Mouse (Mus musculus): Measurements from ENCODE around the gene Raet1e. TPM values are rescaled to one million over a fixed set of nuclear protein-coding genes. Genes with fewer than 3 reads are reported as not detected.
"Not testable (repeated sequence)": the region's sequence is repeated elsewhere in the genome, so short reads cannot be mapped to it uniquely, and the experiment has no call there.

Raet1e gene
- polyA plus RNA-seq, 1 experiment from 2014 or later, result 2.7 TPM

GRCm38 (mm10) chr10:22153147-22153690, 5.2 kb upstream of the Raet1e start:
- peaks cover 78% of the 10 kb centered on the region for H3K27me3 ChIP-seq
- H3K36me3 ChIP-seq, result not testable (repeated sequence)

GRCm38 (mm10) chr10:22154127-22154526, 4.2 kb upstream of the Raet1e start:
- not testable (repeated sequence) for H3K9ac ChIP-seq (replicated peaks); H3K36me3 ChIP-seq; ATAC-seq; H3K9me3 ChIP-seq; H3K27ac ChIP-seq
- Histone ChIP-seq H3K4me3 (replicated peaks) (peak overlapping the region; percentile 39), H3K4me1 (replicated peaks) (peaks cover 36% of the 10 kb centered on the region), H3K27me3 (peaks cover 82% of the 10 kb centered on the region), H3K4me2 (replicated peaks) (peak overlapping the region; percentile 58)
- 1% methylated on average over 38 of the region's 38 CpGs for WGBS

More at GRCm38 (mm10) chr10:22153147-22153690, 5.2 kb upstream of the Raet1e start:
- not testable (repeated sequence) for H3K4me2 ChIP-seq (replicated peaks); H3K9ac ChIP-seq (replicated peaks); ATAC-seq; H3K27ac ChIP-seq; H3K9me3 ChIP-seq; H3K4me3 ChIP-seq (replicated peaks)
- H3K4me1 ChIP-seq (replicated peaks), result peaks cover 36% of the 10 kb centered on the region
- 6% methylated on average over 7 of the region's 7 CpGs for WGBS

DNA sequence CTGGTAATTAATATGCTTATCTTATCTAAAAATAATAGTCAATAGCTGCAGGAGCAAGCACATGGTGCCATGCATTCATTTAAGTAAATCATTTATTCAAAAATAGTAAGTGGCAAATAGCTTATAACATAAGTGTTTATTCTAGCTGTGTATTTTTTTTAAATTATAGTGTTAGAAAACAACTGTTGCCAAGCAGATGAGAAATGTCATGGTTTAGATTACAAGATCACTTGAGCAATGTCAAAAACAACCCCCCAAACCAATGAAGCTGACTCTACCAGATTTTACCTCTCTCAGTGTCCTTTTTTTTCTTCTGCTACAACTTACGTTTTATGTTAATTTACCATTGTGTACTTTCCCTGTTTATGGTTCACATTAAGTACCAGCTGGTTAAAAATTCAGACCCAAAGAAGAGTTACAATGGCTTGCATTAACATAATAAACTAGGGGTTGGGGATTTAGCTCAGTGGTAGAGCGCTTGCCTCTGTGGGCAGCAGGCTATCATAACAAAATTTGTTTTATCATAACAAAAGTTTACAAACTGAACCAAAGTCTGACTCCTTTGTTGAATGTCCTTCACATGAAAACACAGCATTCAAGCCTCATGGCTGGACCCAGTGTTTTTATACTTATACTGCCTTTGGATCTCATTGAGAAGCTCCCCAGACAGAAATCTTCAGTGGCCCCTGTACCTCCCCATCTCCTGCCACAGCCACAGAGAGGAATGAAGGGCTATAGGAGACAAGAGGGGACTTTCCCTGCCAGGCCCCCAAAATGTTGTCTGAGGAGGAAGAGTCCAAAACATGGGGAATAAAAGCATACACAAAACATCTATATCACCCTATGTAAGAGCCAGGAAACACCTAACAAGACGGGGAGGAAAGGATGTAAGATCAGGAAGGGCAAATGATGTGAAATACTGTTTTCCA, 3.2 kb upstream of the Raet1e start:
- Histone ChIP-seq H3K27ac (no peak overlapping the region), H3K9ac (replicated peaks) (no peak overlapping the region), H3K4me3 (replicated peaks) (no peak overlapping the region), H3K36me3 (no peaks in the 10 kb centered on the region), H3K4me2 (replicated peaks) (no peak overlapping the region), H3K4me1 (replicated peaks) (peaks cover 27% of the 10 kb centered on the region), H3K27me3 (peaks cover 82% of the 10 kb centered on the region), H3K9me3 (no peaks in the 10 kb centered on the region)
- ATAC-seq, result no peak
- WGBS, result 8% methylated on average over 3 of the region's 3 CpGs

DNA sequence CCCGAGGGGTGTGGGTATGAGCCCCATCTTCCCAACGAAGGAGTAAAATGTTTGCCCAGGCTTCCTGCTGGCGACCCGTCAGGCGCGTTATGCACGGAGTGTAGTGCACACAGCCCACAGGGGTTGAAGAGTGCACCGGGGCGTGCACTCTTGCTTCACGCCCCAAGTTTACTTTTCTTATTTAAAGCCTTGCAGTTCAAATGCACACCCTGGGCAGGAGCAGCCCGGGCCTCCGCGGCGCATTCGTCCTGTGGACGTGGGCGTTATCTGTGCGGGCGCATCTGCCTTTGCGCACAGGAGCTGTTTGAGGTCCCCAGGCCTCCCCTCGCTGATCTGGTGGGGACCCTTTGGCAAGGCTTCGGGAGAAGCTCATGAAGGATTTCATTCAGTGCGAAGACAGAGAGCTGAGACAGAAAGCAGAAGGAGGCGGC, 777 bp downstream of the Raet1e start:
- Histone ChIP-seq H3K36me3 (no peaks in the 10 kb centered on the region), H3K9ac (replicated peaks) (no peak overlapping the region), H3K4me3 (replicated peaks) (peak overlapping the region; percentile 38), H3K27me3 (peaks cover 76% of the 10 kb centered on the region), H3K9me3 (no peaks in the 10 kb centered on the region), H3K4me1 (replicated peaks) (peaks cover 14% of the 10 kb centered on the region), H3K4me2 (replicated peaks) (peak overlapping the region; percentile 61), H3K27ac (no peak overlapping the region)
- WGBS, result under 1% methylated on average over 24 of the region's 24 CpGs
- 0 out of 2 replicates have a peak, but pooled peaks have one; percentile 17 for ATAC-seq

- H3K4me2 ChIP-seq (replicated peaks), result no peak overlapping the region
- H3K4me3 ChIP-seq (replicated peaks), result no peak overlapping the region
- H3K36me3 ChIP-seq, result no peaks in the 10 kb centered on the region
- 2% methylated on average over 23 of the region's 23 CpGs for WGBS
- no peak for ATAC-seq
- no peak overlapping the region for H3K9ac ChIP-seq (replicated peaks)
- H3K4me1 ChIP-seq (replicated peaks), result peaks cover 12% of the 10 kb centered on the region
- no peaks in the 10 kb centered on the region for H3K9me3 ChIP-seq
- H3K27me3 ChIP-seq, result peaks cover 76% of the 10 kb centered on the region
- no peak overlapping the region for H3K27ac ChIP-seq
Measured at GRCm38 (mm10) chr10:22159581-22160140, 1.3 kb downstream of the Raet1e start.

GRCm38 (mm10) chr10:22163279-22163678, 4.9 kb downstream of the Raet1e start:
- peak; percentile 60 for ATAC-seq
- 15% methylated on average over 9 of the region's 9 CpGs for WGBS
- not testable (repeated sequence) for H3K27ac ChIP-seq; H3K36me3 ChIP-seq; H3K4me1 ChIP-seq (replicated peaks); H3K9ac ChIP-seq (replicated peaks); H3K9me3 ChIP-seq
- H3K4me2 ChIP-seq (replicated peaks), result peak overlapping the region; percentile 46
- peaks cover 43% of the 10 kb centered on the region for H3K27me3 ChIP-seq
- H3K4me3 ChIP-seq (replicated peaks), result peak overlapping the region; percentile 15; the same call in 1 of the 2 replicates

DNA sequence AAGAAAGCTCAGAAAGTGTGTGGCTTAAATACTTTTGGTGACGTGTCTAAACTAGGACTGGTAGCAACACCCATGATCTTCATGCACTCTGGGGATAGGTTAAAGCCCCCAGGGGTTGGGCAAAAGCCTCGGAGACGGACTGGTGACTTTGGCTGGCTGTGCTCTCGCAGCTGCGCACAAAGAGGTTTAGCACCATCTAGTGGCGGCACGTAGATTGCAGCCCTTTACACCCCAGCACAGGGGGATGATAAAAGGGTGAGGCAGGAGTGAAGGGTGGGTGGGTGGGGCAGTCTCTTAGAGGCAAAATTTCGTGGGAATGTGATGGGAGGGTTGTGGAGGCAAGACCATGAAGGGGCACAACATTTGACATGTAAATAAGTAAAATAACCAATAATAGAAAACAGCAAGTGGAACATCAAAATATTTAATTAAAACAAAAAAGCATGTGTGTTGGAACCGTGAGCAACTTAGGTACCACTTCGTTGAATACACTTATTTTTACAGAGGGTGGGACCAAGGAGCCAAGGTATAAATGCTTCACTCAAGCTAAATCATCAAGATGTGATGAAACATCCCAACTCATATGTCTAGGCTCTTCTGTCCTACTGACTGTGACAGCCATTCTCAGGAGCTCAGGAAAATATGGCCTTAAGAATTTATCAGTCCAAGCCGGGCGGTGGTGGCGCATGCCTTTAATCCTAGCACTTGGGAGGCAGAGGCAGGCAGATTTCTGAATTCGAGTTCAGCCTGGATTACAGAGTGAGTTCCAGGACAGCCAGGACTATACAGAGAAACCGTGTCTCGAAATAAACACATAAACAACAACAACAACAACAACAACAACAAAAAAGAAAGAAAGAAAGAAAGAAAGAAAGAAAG, 5.6 kb downstream of the Raet1e start:
- H3K9me3 ChIP-seq; H3K36me3 ChIP-seq; H3K4me1 ChIP-seq (replicated peaks); H3K27ac ChIP-seq; H3K9ac ChIP-seq (replicated peaks): not testable (repeated sequence)
- WGBS, result 38% methylated on average over 16 of the region's 16 CpGs
- ATAC-seq, result peak; percentile 82
- Histone ChIP-seq H3K4me2 (replicated peaks) (peak overlapping the region; percentile 46), H3K27me3 (peaks cover 36% of the 10 kb centered on the region), H3K4me3 (replicated peaks) (peak overlapping the region; percentile 15; the same call in 1 of the 2 replicates)

DNA sequence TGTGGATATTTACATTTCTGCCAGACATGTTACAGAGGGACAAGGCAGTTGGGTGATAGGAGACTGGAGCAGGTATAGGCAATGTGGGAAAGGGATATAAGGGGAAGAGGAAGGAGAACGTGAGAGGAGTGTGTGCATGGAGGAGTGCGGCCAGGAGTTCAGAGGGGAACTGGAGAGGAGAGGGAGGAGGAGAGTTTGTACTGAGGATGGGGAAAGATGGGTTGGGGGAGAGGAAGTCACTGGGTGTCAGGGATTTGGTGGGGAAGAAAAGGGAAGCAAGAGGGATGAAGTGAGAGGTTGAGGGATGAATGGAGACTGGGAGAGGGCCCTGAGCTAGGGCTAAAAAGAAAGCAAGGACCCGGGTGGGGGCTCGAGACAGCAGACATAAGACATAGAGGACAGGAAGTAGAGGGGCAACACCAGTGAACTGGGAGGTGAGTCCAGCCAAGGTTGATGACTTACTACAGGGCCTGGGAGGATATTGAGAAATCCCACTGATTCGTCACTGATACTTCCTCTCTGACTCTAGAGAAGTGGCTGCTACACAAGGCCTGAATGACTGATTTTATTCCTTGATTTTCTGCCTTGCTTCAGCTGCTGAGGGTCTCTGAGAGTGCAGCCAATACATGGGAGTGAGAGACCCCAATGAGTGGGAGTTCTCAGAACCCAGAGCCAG, 7.1 kb downstream of the Raet1e start:
- H3K4me3 ChIP-seq (replicated peaks); ATAC-seq; H3K27ac ChIP-seq; H3K4me2 ChIP-seq (replicated peaks); H3K9ac ChIP-seq (replicated peaks); H3K9me3 ChIP-seq; H3K36me3 ChIP-seq; H3K4me1 ChIP-seq (replicated peaks): not testable (repeated sequence)
- peaks cover 26% of the 10 kb centered on the region for H3K27me3 ChIP-seq
- WGBS, result 69% methylated on average over 5 of the region's 5 CpGs

DNA sequence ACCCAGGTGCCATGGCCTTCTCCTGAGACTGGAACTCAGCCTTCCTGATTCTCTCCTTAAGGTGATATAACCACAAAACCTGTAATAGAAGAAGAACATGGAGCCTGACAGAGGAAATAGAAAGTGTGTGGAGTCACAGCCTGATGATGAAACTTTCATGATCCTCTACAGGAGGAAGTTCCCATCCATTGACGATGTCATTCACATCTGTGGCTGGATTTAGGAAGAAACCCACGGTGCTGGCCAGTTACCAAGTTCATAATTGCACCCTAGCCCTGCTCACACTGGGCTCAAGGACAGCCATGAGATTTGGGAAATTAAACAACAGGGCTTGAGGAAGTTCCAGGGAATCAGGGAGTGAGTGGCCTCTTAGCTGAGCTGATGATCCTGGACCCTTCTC, 7.7 kb downstream of the Raet1e start:
- WGBS, result 75% methylated on average over 2 of the region's 2 CpGs
- ATAC-seq, result not testable (repeated sequence)

DNA sequence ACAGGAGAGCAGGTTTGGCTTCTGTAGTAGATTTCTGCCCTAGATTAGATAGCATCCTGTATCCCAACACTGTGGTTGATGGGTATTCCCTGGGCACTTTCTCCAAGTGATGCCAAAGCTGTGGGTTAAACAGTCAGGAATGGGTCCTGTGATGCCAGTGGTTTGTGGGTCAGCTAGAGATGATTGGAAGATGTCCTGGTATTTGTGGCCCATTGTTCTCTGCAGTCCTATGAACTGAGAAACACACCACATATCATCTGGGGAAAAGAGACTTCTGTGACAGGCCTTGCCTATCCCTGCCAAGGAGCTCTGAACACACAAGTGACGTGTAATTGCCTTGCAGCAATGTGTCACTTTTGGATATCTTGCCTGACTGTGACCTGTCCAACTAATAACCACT, 8.7 kb downstream of the Raet1e start:
- 78% methylated on average over 1 of the region's 1 CpGs for WGBS
- H3K4me3 ChIP-seq (replicated peaks); H3K4me1 ChIP-seq (replicated peaks); ATAC-seq; H3K36me3 ChIP-seq; H3K9ac ChIP-seq (replicated peaks); H3K9me3 ChIP-seq; H3K4me2 ChIP-seq (replicated peaks); H3K27ac ChIP-seq: not testable (repeated sequence)
- peaks cover 12% of the 10 kb centered on the region for H3K27me3 ChIP-seq

More for the DNA sequence above, 7.7 kb downstream of the Raet1e start:
- H3K27me3 ChIP-seq, result peaks cover 20% of the 10 kb centered on the region
- not testable (repeated sequence) for H3K4me1 ChIP-seq (replicated peaks); H3K36me3 ChIP-seq; H3K9me3 ChIP-seq; H3K4me3 ChIP-seq (replicated peaks); H3K4me2 ChIP-seq (replicated peaks); H3K9ac ChIP-seq (replicated peaks); H3K27ac ChIP-seq

DNA sequence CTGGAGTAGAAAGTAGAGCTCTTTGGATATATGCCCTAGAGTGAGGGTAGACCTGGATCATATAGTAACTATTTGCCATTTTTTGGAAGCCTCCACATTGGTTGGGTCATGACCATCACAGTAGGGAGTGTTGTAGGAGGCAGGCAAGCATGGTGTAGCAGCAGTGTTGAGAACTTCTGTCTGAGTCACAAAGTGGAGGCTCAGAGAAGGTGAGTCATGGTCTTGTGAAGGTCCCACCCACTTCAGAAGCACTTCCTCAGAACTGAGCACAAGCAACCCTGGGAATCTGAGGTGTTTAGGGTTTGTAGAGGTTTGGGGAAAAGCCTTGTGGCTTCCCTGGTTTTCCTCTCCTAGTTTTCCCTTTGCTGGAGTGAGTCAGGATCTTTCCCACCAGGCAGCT, 10.7 kb downstream of the Raet1e start:
- not testable (repeated sequence) for H3K27me3 ChIP-seq; ATAC-seq; H3K9me3 ChIP-seq; H3K4me2 ChIP-seq (replicated peaks); H3K27ac ChIP-seq; H3K36me3 ChIP-seq; H3K4me1 ChIP-seq (replicated peaks); H3K9ac ChIP-seq (replicated peaks); H3K4me3 ChIP-seq (replicated peaks)

All from midbrain, embryonic 13.5 days (tissue).